Mouse (Mus musculus) intestine, embryonic 16.5 days (tissue): Measurements from ENCODE around the gene Gm20388. TPM values are rescaled to one million over a fixed set of nuclear protein-coding genes. Genes with fewer than 3 reads are reported as not detected.
A peak's percentile ranks its signal among the peaks of the same experiment; 100 is the strongest.

Experiments
- ATAC-seq: fragments of 200-750 bp; cut with Nextera tagmentation; 2 replicates; pipeline ENCODE4 v1.8.0; 2017; ENCODE audit warnings: moderate TSS enrichment, moderate library complexity
- H3K27ac ChIP-seq: fragments of 300-500 bp; sonication (generic); 2 replicates; pipeline ENCODE4 v1.5.1; 2014; ENCODE audit warnings: mild to moderate bottlenecking, low read length
- H3K27me3 ChIP-seq: fragments of 300-500 bp; sonication (generic); replicated peaks from 2 replicates; pipeline ENCODE4 v1.6.1; 2014; ENCODE audit warnings: low read length, control low read depth, mixed read lengths; ENCODE audit not compliant: control insufficient read depth, insufficient read depth
- H3K36me3 ChIP-seq: fragments of 300-500 bp; sonication (generic); 2 replicates; pipeline ENCODE4 v1.6.1; 2014; ENCODE audit warnings: low read length, control low read depth; ENCODE audit not compliant: control insufficient read depth, insufficient read depth
- H3K4me1 ChIP-seq: fragments of 300-500 bp; sonication (generic); 2 replicates; pipeline ENCODE4 v1.6.1; 2014; ENCODE audit warnings: low read length, control low read depth, mixed read lengths; ENCODE audit not compliant: control insufficient read depth, insufficient read depth
- H3K4me2 ChIP-seq: fragments of 300-500 bp; sonication (generic); 2 replicates; pipeline ENCODE4 v1.6.1; 2014; ENCODE audit warnings: low read depth, low read length, control low read depth
- H3K4me3 ChIP-seq: fragments of 300-500 bp; sonication (generic); 2 replicates; pipeline ENCODE4 v1.5.1; 2014; ENCODE audit warnings: mild to moderate bottlenecking, low read length
- H3K9ac ChIP-seq: fragments of 300-500 bp; sonication (generic); 2 replicates; pipeline ENCODE4 v1.6.1; 2014; ENCODE audit warnings: low read depth, low read length
- H3K9me3 ChIP-seq: fragments of 300-500 bp; sonication (generic); 2 replicates; pipeline ENCODE4 v1.6.1; 2016; ENCODE audit warnings: low read length, control low read depth; ENCODE audit not compliant: control insufficient read depth
- WGBS: fragments of 180-500 bp; shearing (Covaris S2); extraction: QIAGEN DNeasy Blood & Tissue Kit; methylation state at CpG from one replicate; pipeline ENCODE4 v1.1.7; 2014; 5-methylcytosine and 5-hydroxymethylcytosine counted together
- polyA plus RNA-seq: library from polyadenylated mRNA; unstranded; fragments of >200 nt; fragmentation: Nextera tagmentation; extraction: Ambion mirVana; gene quantifications from 2 replicates; pipeline ENCODE4 v1.2.1, GENCODE M21; 2015

The Gm20388 gene
- polyA plus RNA-seq, 1 experiment from 2014 or later: 5.8 TPM

DNA sequence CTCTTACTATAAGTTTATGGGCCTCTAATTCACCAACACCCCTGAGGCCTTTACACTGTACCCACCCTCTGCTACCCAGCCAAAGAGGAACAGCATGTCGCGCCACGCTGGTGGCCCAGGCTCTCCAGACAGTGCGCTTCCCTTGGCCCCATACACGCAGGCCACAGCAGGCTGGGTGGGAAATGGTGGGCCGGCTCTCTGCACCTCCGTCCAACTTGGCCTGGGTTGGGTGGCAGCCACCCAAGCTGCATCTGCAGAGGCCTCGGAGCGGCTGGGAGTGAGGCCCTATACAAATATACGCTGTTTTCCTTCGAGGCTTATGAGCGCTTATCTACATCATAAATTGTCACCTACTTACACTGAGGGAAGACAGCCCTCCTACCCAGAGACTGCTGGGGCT is 1456.0 kb downstream of the Gm20388 start:
- H3K36me3 ChIP-seq: no peaks in the 10 kb centered on the region
- H3K9me3 ChIP-seq: peaks cover 5% of the 10 kb centered on the region
- H3K27me3 ChIP-seq: peaks cover 20% of the 10 kb centered on the region; the same call in 1 of the 2 replicates
- H3K4me1 ChIP-seq: peaks cover 9% of the 10 kb centered on the region
- H3K9ac ChIP-seq: no peak overlapping the region
- H3K4me3 ChIP-seq: no peak overlapping the region
- 63% methylated on average over 12 of the region's 12 CpGs for WGBS
- no peak for ATAC-seq
- H3K27ac ChIP-seq: no peak overlapping the region
- H3K4me2 ChIP-seq: no peak overlapping the region

DNA sequence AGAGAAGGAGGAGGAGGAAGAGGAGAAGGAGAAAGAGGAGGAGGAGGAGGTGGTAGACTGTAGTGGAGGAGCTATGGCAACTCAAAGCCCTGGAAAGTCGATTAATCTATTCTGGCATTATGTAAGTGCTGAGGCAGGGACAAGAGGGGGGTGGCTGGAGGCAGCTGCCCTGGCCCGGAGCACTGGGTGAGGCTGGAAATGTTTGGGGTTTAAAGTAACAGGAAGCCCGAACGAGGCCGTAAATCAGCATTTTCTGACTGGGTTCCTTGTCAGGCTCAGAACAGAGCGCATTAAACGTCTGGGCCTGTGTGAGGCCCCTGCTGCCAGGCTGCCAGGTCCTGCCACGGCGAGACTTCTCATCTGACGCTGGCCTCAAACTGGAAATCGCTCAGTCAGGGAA is 1458.2 kb downstream of the Gm20388 start:
- Histone ChIP-seq H3K4me3 (no peak overlapping the region), H3K27me3 (peaks cover 17% of the 10 kb centered on the region; the same call in 1 of the 2 replicates), H3K4me2 (no peak overlapping the region), H3K27ac (no peak overlapping the region), H3K36me3 (no peaks in the 10 kb centered on the region), H3K9ac (no peak overlapping the region), H3K9me3 (no peaks in the 10 kb centered on the region), H3K4me1 (peaks cover 9% of the 10 kb centered on the region)
- ATAC-seq: no peak; the same call in 1 of the 2 replicates
- 25% methylated on average over 11 of the region's 11 CpGs for WGBS

DNA sequence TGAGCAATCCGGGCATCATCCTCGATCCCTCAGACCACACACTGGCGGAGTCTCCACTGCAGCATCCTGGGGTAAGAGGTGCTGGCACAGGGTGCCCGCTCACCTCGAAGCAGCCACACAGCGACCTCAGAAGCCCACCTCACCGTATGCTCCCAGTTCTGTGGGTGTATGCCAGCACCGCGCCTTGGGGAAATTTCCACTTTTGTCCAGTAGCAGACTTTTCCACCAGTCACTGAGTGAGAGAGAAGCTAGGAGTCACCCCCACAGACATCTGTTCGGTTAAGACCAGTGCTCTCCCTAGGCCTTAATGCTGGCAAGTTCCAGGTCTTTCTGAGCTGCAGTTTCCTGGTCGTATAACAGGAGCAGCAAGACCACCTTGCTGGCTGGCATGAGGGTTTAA is 1458.7 kb downstream of the Gm20388 start:
- peaks cover 9% of the 10 kb centered on the region for H3K4me1 ChIP-seq
- H3K9me3 ChIP-seq: no peaks in the 10 kb centered on the region
- H3K4me3 ChIP-seq: no peak overlapping the region
- H3K27ac ChIP-seq: no peak overlapping the region
- no peak overlapping the region for H3K9ac ChIP-seq
- H3K27me3 ChIP-seq: peaks cover 11% of the 10 kb centered on the region; the same call in 1 of the 2 replicates
- no peak overlapping the region for H3K4me2 ChIP-seq
- H3K36me3 ChIP-seq: no peaks in the 10 kb centered on the region
- no peak for ATAC-seq
- WGBS: 73% methylated on average over 11 of the region's 11 CpGs

DNA sequence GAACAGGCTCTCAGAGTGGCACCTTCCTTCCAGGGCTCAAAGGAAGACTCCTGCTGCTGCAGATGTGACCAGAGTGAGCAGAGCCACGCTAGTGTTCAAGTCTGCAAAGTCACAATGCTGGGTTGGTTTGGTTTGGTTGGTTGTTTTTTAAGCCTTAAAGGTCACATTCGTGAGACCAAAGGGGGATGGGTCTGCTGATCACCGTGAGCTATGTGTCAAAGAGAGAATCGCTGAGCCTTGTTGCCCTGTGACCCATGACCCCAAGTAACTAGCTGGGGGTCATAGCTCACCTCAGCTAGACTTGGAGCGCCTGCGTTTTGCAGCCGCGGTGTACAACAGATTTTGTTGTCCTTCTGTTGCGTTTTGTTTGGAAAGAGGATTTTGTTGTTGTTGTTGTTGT is 1460.6 kb downstream of the Gm20388 start:
- no peak overlapping the region for H3K27ac ChIP-seq
- no peak overlapping the region for H3K4me3 ChIP-seq
- no peak overlapping the region for H3K4me2 ChIP-seq
- no peak overlapping the region for H3K9ac ChIP-seq
- H3K27me3 ChIP-seq: peaks cover 8% of the 10 kb centered on the region; the same call in 1 of the 2 replicates
- no peaks in the 10 kb centered on the region for H3K36me3 ChIP-seq
- no peaks in the 10 kb centered on the region for H3K9me3 ChIP-seq
- ATAC-seq: no peak
- 63% methylated on average over 9 of the region's 9 CpGs for WGBS
- H3K4me1 ChIP-seq: peaks cover 12% of the 10 kb centered on the region

DNA sequence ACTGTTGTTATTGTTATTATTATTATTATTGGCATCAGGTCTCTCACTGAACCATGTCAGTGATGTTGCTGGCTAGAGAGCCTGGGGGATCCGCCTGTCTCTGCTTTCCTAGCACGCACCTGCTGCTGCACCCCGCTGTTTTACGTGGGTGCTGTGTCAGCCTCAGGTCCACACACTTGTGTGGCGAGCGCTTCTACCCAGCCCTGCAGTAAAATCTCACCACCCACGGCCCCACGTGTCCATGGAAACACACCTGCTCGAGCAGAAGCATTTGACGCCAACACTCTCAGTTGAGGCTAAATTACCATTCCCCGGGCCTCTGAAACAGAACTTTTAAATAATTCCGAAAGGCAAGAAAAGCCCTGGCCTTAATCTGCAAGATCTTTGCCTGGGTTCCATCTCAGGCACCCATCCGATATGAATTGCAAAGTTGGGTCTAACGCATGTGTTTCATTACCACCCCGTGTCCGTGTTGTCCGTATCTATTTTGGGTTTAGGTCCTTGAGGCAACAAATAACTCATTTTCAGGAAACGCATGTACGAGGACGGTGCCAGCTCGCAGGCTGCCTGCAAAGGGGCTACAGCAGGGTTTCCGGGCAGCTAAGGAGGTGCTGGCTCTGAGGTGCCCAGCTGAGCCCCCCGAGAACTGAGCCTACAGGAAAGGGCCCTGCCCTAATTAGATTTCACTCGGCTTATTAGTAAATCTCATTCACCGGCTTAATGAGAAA is 1461.4 kb downstream of the Gm20388 start:
- no peak for ATAC-seq
- Histone ChIP-seq H3K9me3 (no peaks in the 10 kb centered on the region), H3K4me3 (no peak overlapping the region), H3K27me3 (peaks cover 8% of the 10 kb centered on the region; the same call in 1 of the 2 replicates), H3K4me1 (peaks cover 15% of the 10 kb centered on the region), H3K36me3 (no peaks in the 10 kb centered on the region), H3K9ac (no peak overlapping the region), H3K27ac (no peak overlapping the region), H3K4me2 (no peak overlapping the region)
- WGBS: 78% methylated on average over 25 of the region's 25 CpGs

DNA sequence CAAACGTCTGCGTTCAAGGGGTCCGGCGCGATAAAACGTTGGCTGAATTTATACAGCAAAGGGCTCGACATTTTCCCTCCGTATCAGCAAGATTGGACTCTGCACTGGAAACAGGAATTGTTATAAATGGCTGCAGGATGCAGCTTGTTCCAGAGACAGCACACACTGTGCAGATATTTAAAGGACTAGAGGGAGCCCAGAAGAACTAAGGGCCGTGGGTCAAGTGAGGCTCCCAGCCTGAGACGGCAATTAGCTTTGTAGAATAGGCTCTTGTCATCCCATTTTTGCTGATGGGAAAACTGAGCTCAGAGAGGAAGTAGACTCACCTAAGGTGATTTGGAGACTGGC is 1462.0 kb downstream of the Gm20388 start:
- peaks cover 20% of the 10 kb centered on the region for H3K4me1 ChIP-seq
- peaks cover 8% of the 10 kb centered on the region; the same call in 1 of the 2 replicates for H3K27me3 ChIP-seq
- no peak overlapping the region for H3K4me3 ChIP-seq
- no peak overlapping the region for H3K9ac ChIP-seq
- H3K27ac ChIP-seq: no peak overlapping the region
- WGBS: 72% methylated on average over 10 of the region's 10 CpGs
- H3K36me3 ChIP-seq: no peaks in the 10 kb centered on the region
- no peak for ATAC-seq
- no peak overlapping the region for H3K4me2 ChIP-seq
- no peaks in the 10 kb centered on the region for H3K9me3 ChIP-seq

DNA sequence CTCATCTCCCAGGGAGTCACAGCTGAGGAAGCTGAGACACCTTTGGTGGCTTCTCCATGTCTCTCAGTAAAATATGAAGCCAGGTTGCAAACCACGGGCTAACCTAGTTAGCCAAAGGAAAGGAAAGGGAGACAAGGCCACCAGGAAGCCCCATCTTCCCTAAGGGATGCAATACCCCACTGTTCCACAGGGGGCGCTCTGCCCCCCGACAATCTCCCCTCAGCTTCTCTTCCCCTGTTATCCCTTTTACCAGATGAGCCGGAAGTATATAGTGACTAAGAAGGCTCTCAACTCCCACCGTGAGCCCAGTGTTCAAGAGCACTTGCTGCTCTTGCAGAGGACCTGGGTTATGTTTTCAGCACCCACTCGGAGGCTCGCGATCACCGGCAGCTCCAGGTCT is 1463.6 kb downstream of the Gm20388 start:
- Histone ChIP-seq H3K9me3 (no peaks in the 10 kb centered on the region), H3K4me3 (no peak overlapping the region), H3K4me2 (no peak overlapping the region), H3K4me1 (peaks cover 24% of the 10 kb centered on the region), H3K27me3 (peaks cover 4% of the 10 kb centered on the region; the same call in 1 of the 2 replicates), H3K9ac (no peak overlapping the region), H3K36me3 (no peaks in the 10 kb centered on the region), H3K27ac (no peak overlapping the region)
- WGBS: 47% methylated on average over 9 of the region's 9 CpGs
- ATAC-seq: no peak

DNA sequence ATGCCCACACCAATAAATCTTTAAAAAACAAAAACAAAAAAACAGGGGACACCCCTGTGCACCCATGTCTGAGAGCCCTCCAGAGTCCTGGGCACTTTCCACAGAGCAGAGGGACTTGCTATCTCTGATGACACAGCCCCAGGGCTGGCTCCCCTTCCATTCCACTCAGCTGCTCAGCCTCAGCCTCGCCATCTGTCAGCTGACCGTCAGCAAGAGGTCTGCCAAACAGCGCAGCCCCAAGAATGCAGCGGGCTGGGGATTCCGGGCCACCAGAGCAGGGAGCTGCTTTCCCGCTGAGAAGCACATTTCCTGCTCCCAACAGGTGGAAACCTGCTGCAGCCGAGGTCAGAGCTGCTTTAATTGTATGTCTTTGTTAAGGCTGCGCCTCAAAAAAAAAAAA is 1464.1 kb downstream of the Gm20388 start:
- Histone ChIP-seq H3K9me3 (no peaks in the 10 kb centered on the region), H3K4me3 (no peak overlapping the region), H3K36me3 (no peaks in the 10 kb centered on the region), H3K4me2 (no peak overlapping the region), H3K9ac (no peak overlapping the region), H3K27me3 (peaks cover 3% of the 10 kb centered on the region; the same call in 1 of the 2 replicates), H3K27ac (no peak overlapping the region), H3K4me1 (peaks cover 24% of the 10 kb centered on the region)
- ATAC-seq: no peak
- 22% methylated on average over 8 of the region's 8 CpGs for WGBS

DNA sequence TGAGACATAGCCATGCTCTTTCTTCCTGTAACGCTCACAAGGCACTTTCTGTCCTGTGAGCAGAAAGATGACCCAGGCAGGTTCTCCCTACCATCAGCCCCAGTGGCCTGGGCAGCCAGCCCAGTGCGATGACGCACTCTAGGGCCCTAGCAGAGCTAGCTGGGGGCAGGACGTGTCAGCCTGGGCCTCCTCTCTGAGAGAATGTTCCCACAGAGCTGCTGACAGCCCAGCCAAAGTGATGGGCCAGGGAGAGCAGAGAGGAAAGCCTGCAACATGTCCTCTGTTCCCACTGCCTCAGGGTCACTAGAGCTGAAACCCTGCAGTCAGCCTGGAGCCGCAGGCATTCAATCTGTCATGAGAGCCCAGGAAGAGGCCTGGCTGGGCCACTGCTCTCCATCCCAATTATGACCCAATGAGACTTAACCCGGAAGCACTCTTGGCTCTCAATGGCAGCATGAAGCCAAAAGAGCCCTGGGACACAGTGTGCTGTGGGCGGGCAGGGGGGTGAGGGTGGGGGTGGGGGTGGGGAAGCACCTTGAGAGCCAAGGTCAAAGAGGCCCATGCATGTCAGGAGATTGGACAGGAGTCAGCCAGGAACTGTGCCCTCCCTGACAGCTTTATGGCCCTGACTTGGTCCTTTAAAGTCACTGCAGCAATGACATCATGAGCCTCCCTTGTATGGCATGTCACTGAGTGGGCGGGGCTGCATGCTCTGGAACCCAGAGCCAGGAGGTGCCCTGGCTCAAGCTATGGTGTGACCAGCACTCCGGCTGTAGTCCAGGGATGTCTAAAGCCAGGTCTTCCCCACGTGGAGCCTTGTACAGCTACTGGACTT is 1465.7 kb downstream of the Gm20388 start:
- Histone ChIP-seq H3K4me1 (peaks cover 24% of the 10 kb centered on the region), H3K27me3 (0 out of 2 replicates have a peak, but pooled peaks cover 3% of the 10 kb centered on the region), H3K27ac (no peak overlapping the region), H3K4me3 (no peak overlapping the region), H3K9ac (no peak overlapping the region), H3K9me3 (no peaks in the 10 kb centered on the region), H3K4me2 (no peak overlapping the region), H3K36me3 (no peaks in the 10 kb centered on the region)
- WGBS: 51% methylated on average over 10 of the region's 10 CpGs
- peak; percentile 42 for ATAC-seq
